Mouse (Mus musculus) olfactory bulb, adult 2 months (tissue): Measurements from ENCODE around the gene Gm498. TPM values are rescaled to one million over a fixed set of nuclear protein-coding genes. Genes with fewer than 3 reads are reported as not detected.

Source experiments
- H3K27ac ChIP-seq: fragments of 200-500 bp; 2 replicates; pipeline ENCODE4 v1.5.1; 2012; ENCODE audit warnings: low read depth, low read length; ENCODE audit not compliant: insufficient read depth
- H3K4me1 ChIP-seq: fragments of 200-500 bp; 2 replicates; pipeline ENCODE4 v1.6.1; 2012; ENCODE audit warnings: low read length; ENCODE audit not compliant: control insufficient read depth, insufficient read depth
- H3K4me3 ChIP-seq: fragments of 200-500 bp; 2 replicates; pipeline ENCODE4 v1.5.1; 2012; ENCODE audit warnings: mild to moderate bottlenecking, low read depth, low read length, moderate library complexity; ENCODE audit not compliant: insufficient read depth
- CTCF ChIP-seq: fragments of 200-500 bp; IDR thresholded peaks from 2 replicates; pipeline ENCODE4 v1.5.1; 2012; ENCODE audit warnings: low read depth, mild to moderate bottlenecking, low read length, moderate library complexity; ENCODE audit not compliant: insufficient read depth
- POLR2A ChIP-seq: fragments of 200-500 bp; IDR thresholded peaks from 2 replicates; pipeline ENCODE4 v1.6.1; 2012; ENCODE audit warnings: mild to moderate bottlenecking, low read depth, low read length, moderate library complexity; ENCODE audit not compliant: insufficient read depth
- WGBS: fragments of 180-500 bp; shearing (Covaris S2); methylation state at CpG from one replicate; pipeline ENCODE4 v1.1.7; 2018; 5-methylcytosine and 5-hydroxymethylcytosine counted together
- polyA plus RNA-seq: library from polyadenylated mRNA; stranded (reverse); fragments of >200 nt; gene quantifications from 2 replicates; pipeline ENCODE4 v1.2.4, GENCODE M21; 2012; ENCODE audit warnings: low replicate concordance; ENCODE audit not compliant: missing spikeins, insufficient read depth, insufficient read length

The Gm498 gene
- polyA plus RNA-seq, 1 experiment, result not detected

GRCm38 (mm10) chr7:143929899-143930298, 63.3 kb downstream of the Gm498 start:
- TF ChIP-seq CTCF (no peak), POLR2A (no peak)
- Histone ChIP-seq H3K4me1 (no peaks in the 10 kb centered on the region), H3K4me3 (no peak overlapping the region), H3K27ac (no peak overlapping the region)
- 98% methylated on average over 1 of the region's 1 CpGs for WGBS

DNA sequence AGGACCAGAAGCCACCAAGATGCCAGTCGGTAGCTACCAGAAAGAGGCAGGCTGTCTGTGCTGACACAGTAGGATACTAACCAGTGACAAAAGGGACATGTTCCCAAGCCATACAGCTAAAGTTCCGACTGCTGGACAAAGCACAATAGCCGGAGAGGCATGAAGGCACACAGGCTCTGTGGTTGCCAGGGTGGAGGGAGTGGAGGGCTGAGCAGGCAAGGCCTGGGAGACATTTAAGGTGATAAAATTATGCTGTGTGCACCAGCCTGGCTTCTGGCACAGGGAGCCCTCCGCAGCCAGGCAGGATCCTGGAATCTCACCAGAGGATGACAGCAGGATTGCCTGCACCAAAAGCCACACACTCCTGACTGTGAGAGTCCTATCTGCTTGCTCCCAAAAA, 72.0 kb downstream of the Gm498 start:
- Histone ChIP-seq H3K27ac (no peak overlapping the region), H3K4me3 (no peak overlapping the region), H3K4me1 (peaks cover 7% of the 10 kb centered on the region; the same call in 1 of the 2 replicates)
- 32% methylated on average over 4 of the region's 4 CpGs for WGBS
- TF ChIP-seq POLR2A (no peak), CTCF (no peak)

GRCm38 (mm10) chr7:143939476-143939875, 72.8 kb downstream of the Gm498 start:
- TF ChIP-seq CTCF (no peak), POLR2A (no peak)

DNA sequence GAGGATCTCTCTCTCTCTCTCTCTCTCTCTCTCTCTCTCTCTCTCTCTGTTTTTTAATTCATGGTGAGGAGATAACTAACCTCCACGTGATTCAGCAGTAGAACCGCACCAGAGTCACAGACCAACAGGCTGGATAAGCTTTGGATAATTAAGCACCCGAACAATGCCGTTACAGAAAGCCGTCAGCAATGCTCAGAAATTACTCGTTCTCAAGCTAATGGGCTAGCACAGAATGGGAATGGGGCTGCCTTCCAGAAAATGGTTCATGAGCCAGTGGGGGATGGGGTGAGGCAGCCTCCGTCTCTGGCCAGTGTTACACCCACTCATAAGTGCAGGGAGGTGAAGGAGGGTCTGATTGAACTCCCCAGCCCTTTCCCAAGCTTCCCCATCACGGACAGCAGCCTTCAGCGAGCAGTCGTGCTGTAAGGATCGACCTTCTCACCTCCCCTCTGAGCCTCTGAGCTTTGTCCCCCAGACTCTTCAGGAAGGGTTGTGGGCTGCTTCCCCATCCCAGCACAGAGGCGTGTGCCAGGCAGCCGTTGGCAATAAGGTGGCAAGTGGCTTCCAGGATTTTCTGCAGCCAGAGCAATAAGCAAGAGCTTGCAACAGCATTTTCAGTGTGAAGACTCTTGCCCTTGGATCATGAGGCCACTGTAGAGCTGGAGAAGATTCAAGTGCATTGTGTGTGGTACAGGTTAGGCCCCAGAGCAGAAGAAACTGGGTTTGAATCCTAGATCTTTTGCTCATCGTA, 76.5 kb downstream of the Gm498 start:
- Histone ChIP-seq H3K4me1 (peaks cover 7% of the 10 kb centered on the region; the same call in 1 of the 2 replicates), H3K4me3 (no peak overlapping the region), H3K27ac (no peak overlapping the region)
- WGBS, result 50% methylated on average over 14 of the region's 14 CpGs
- TF ChIP-seq POLR2A (no peak), CTCF (no peak)

More at GRCm38 (mm10) chr7:143939476-143939875, 72.8 kb downstream of the Gm498 start:
- H3K4me1 ChIP-seq, result peaks cover 7% of the 10 kb centered on the region; the same call in 1 of the 2 replicates
- H3K4me3 ChIP-seq, result no peak overlapping the region
- WGBS, result 41% methylated on average over 3 of the region's 3 CpGs
- H3K27ac ChIP-seq, result no peak overlapping the region

DNA sequence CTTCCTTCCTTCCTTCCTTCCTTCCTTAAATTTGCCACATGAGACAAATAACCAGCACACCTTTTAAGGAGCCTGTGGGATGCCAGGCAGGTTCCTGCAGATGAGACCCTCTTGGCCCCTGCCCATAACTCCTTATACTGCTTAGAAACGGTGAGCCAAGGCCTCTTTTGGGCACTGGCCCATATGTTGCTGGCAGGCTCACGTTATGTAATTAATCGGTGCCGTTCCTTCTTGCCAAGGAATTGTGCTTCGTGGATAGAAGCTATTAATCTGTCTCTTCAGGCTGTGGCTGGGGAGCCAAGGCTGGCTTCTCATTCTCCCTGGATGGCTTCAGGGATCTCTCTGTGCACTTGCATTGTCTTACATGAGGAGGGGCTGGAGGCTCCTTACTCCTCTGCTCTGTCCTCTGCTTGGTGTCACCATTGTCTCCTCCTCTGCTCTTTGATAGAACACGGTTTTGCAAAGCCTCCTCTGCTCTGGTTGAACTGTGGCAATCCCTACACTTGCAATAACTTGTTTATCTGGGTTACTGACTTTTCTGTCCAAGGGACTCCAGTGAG, 77.9 kb downstream of the Gm498 start:
- H3K27ac ChIP-seq, result no peak overlapping the region
- no peak overlapping the region for H3K4me3 ChIP-seq
- H3K4me1 ChIP-seq, result peaks cover 4% of the 10 kb centered on the region; the same call in 1 of the 2 replicates
- no peak for TF ChIP-seq CTCF
- TF ChIP-seq POLR2A, result no peak
- 37% methylated on average over 6 of the region's 6 CpGs for WGBS

Other genes with a start within 250 kb of the Gm498 start
- gene Tnfrsf26, start 238.1 kb upstream of the Gm498 start, polyA plus RNA-seq, result not detected in 2 replicates
- gene Tnfrsf22, start 217.2 kb upstream of the Gm498 start, polyA plus RNA-seq, result not detected in 2 replicates
- gene Tnfrsf23, start 181.0 kb upstream of the Gm498 start, polyA plus RNA-seq, result not detected in 2 replicates
- gene Osbpl5, start 109.9 kb upstream of the Gm498 start, polyA plus RNA-seq, result not detected in 2 replicates
- not detected in 2 replicates for gene Mrgprg, start 99.8 kb upstream of the Gm498 start, polyA plus RNA-seq
- gene Mrgpre, start 82.3 kb upstream of the Gm498 start, polyA plus RNA-seq, result not detected in 2 replicates
- not detected in 2 replicates for gene Nadsyn1, start 44.0 kb upstream of the Gm498 start, polyA plus RNA-seq
- not detected in 2 replicates for gene Dhcr7, start 43.7 kb upstream of the Gm498 start, polyA plus RNA-seq
- gene Shank2, start 135.1 kb downstream of the Gm498 start, polyA plus RNA-seq, result 53.3 TPM in 1 of 2 replicates, not detected in the other